Mouse (Mus musculus) gastrocnemius, adult 18-20 months (tissue): ENCODE data around the gene Ooep. TPM values are rescaled to one million over a fixed set of nuclear protein-coding genes. Genes with fewer than 3 reads are reported as not detected.

ENCODE experiments used
- DNase-seq: peaks from one replicate; pipeline ENCODE4 v3.0.0; 2021; ENCODE audit warnings: low spot score
- long read RNA-seq, 2 experiments: library from polyadenylated mRNA; stranded (forward); transcript quantifications; one replicate each; pipeline ENCODE4 v2.0.0; 2021
- total RNA-seq, 2 experiments: library from RNA; stranded (reverse); gene quantifications; 2 replicates each; pipeline ENCODE4 v1.2.3; 2021

Gene Ooep
- not detected for total RNA-seq
- long read RNA-seq, experiment 1, result 0 reads
- long read RNA-seq, experiment 2, result 0 reads

GRCm38 (mm10) chr9:78378113-78378785 is at the start of gene Ooep:
Gene Ooep, minus strand, starts transcription at chr9:78378725.
- no peak for DNase-seq

- DNase-seq, result no peak
Observed at GRCm38 (mm10) chr9:78428185-78428584, 49.7 kb upstream of the Ooep start.

- DNase-seq, result no peak
Observed at GRCm38 (mm10) chr9:78427362-78427781, 48.8 kb upstream of the Ooep start.

- no peak for DNase-seq
Observed at GRCm38 (mm10) chr9:78401596-78401995, 23.1 kb upstream of the Ooep start.

DNA sequence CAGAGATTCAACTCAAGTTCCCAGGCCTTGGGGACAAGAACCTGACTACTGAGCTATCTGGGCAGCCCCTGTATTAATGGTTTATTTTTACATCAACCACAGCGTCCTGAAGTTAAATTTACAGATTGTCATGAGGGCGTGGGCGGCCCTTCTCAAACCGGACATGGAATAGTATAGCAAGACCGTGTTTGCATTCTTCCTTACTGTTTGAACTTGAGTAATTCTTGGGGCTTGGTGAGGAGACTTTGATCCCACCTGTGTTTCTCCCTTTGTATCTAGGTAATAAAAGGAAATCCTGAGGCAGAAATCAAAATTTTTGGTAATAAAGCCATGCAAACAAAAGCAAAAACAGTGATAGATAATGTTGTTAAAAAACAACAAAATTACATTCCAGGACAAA is 22.0 kb upstream of the Ooep start:
- DNase-seq, result no peak

GRCm38 (mm10) chr9:78396517-78396916 is 18.0 kb upstream of the Ooep start:
- no peak for DNase-seq

DNA sequence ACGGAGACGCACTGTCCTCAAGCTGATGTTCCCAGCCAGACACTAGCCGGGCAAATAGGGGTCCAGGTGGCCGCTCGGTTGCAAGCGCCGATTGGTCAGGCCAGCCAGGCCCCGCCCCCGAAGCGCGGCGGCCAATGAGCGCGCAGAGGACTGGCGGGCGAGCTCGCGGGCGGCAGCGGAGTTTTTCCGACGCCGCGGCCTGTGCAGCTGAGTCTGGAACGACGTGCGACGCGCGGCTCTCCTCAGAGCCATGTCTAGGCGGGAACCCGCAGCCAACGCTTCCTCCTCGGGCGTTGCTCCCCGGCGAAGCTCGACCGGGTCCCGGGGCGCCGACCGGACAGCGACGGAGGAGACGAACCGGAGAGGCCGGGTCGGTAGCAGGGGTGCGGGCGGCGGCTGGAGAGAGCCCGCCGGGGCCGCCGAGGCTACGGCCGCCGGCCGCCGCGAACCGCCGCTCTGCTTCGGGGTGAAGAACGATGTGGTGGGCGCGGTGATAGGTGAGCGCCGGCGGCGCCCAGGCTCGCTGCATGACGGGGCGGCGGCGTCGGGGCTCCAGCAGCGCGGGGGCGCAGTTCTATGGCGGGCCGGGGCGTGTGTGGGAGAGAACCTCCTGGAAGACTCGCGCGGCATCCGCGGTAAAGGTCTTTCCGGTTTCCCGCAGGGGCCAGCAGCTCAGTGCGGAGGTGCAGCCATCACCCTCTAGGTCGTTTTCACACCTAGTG is 17.3 kb upstream of the Ooep start, which contains the start of gene Ddx43:
Gene Ddx43 (plus strand): TSS at position 148 of the 722 bp plus-strand sequence.
- no peak for DNase-seq

- DNase-seq, result no peak
Observed at GRCm38 (mm10) chr9:78395244-78395629, 16.7 kb upstream of the Ooep start.

DNA sequence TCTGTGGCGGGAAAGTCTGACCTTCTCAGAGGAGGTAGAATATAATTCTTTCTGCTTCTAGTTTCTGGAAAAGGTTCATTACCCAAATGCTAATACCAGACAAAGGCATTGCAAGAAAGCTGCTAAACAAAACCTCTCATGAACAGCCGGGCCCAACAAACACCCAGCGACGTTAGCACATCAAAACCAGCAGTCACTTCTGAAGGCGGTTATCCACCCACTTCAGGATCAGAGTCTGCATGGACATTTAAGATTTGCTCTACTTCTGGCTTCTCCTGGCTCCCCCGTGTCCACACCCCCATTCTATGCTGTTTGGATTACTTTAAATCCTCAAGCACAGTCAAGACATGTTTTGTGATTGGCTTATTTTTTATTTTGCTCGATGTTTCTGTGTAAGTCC is 16.1 kb upstream of the Ooep start:
- DNase-seq, result no peak

GRCm38 (mm10) chr9:78393741-78394140 is 15.2 kb upstream of the Ooep start:
- DNase-seq, result no peak

DNA sequence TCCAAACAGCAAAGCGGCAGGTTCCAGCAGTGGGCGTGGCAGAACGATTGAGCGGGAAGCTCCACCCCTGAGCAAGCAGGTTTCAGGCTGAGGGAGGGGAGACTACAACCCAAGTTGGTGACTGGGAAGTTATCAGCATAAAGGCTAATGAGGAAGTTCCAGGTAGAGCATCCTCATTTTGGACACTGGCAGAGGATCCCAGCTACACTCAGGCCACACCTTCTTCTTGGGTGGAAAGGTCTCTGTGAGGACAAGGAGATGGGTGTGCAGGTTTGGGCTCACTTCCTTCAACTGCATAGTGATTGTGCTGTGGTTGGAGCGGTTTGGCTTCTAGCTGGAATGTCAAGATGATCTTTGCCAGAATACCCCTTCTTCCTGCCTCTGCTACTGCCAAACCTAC is 11.5 kb upstream of the Ooep start:
- no peak for DNase-seq

DNA sequence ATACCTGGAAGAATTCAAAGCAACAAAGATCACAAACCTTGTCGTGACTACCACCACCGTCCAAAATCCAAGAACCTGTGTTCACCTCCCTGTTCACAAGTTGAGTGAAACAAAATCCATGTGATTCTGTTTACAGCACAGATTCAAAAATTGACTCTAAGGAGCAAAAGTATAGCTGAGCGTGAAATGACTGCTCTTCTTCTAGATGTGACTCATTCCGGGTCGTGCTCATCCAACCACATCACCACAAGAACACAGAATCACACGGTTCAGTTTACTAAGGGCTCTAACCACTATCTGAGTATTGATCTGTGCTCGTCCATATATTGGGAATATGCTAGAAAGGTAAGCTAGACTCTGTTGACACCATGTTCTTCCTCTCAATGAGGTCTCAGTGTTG is 8.4 kb upstream of the Ooep start:
- DNase-seq, result no peak

DNA sequence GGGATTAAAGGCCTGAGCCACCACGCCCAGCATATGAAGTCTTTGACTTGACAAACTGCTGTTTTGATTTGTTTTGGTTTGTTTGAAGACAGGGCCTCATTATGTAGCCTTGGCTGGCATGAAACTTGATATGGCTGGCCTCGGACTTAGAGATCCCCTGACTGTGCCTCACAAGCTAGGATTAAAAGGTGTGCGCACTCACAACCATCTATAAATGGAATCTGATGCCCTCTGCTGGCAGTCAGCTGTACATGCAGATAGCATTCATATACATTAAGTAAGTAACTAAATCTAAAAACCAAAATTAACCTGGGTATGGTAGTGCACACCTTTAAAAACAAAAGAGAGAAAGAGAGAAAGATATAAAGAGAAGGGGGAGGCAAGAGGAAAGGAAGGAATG is 7.4 kb upstream of the Ooep start:
- no peak for DNase-seq

DNA sequence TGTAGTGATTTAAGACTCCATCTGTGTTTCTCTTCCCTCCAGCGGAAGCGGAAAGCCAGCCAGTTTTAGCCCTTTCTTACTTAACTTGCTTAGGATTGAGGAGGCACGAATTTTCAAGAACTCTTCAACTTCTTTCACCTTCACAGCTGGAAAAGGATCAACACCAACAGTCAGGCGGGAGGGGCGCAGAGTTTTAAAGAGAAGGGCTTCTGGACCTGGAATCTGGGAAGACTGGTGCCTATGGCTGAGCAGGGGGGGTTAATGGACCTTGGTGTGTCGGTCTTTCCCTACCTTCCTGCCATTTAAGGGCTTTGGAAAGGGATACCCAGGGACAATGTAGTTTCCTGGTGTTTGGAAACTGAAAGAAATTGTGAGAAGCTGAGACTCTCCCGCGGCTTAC is 979 bp downstream of the Ooep start:
- DNase-seq, result no peak

DNA sequence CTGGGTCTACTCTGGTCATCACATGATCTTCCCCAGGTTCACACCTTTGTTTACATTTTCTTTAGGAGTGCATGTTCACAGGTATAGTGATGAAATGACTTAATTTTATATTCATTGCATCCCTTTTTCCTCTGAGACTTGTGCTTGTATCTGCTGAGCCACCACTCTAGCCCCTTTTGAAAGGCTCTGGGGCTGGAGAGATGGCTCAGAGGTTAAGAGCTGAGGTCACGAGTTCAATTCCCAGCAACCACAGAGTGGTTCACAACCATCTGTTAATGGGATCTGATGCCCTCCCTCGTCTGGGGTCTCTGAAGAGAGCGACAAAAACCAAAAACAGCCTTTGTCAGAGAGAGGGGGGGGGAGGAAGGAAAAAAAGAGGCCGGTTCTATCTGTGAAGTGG is 3.0 kb downstream of the Ooep start:
- DNase-seq, result no peak

- no peak for DNase-seq
Observed at GRCm38 (mm10) chr9:78374885-78375389, 3.6 kb downstream of the Ooep start.

- DNase-seq, result no peak
Observed at GRCm38 (mm10) chr9:78374397-78374796, 4.1 kb downstream of the Ooep start.

DNA sequence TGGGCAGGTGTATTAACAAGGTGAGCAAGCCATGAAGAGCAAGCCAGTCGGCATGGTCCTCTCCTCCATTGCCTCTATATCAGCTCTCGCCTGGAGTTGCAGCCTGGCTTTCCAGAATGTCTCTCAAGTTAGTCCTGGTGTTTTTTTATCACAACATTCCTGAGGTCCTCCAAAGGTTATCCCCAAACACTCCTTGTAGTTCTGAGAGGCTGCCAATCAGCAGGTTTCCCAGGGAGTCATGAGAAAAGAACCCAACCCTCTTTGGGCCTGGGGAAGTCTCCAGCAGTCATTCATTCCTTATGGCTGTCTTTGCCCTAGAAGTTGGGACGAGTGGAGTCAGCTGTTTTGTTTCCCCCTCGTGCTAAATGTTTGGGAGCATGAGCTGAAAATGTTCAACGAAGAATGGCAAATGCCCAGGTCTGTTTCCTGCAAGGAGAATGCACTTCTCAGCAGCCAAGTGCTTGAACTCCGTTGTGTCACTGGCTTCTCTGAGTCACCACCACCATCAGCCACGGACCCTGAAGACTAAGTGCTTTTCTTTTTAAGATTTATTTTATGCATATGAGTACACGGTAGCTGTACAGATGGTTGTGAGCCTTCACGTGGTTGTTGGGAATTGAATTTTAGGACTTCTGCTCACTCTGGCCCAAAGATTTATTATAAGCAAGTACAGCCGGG is 5.6 kb downstream of the Ooep start:
- no peak for DNase-seq

DNA sequence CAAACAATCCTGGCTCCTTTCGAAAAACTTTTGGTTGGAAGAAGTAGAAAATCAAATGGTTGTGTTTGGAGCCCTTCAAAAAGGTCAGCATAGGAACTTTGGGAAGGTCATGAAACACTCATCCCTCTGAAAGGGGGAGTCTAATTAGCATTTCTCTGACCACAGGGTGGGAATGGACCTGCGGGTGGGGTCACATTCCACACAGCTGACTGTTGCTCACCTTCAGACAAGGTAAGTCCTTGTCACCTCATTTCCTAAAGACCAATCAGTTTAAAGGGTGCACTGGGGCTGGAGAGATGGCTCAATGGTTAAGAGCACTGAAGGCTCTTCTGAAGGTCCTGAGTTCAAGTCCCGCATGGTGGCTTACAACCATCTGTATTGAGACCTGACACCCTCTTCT is 7.1 kb downstream of the Ooep start:
- no peak for DNase-seq

GRCm38 (mm10) chr9:78369786-78370185 is 8.7 kb downstream of the Ooep start:
- DNase-seq, result no peak

- DNase-seq, result no peak
Observed at GRCm38 (mm10) chr9:78369349-78369748, 9.2 kb downstream of the Ooep start.

GRCm38 (mm10) chr9:78368671-78369293 is 9.7 kb downstream of the Ooep start:
- no peak for DNase-seq
